Mouse (Mus musculus) thymus, adult 18-20 months (tissue): Measurements from ENCODE around the gene Chp2.
"Not testable (repeated sequence)": the region's sequence is repeated elsewhere in the genome, so short reads cannot be mapped to it uniquely, and the experiment has no call there.

Source experiments
- DNase-seq, 2 experiments: peaks; one replicate each; pipeline ENCODE4 v3.0.0; 2022; ENCODE audit warnings: mixed read lengths in 2 of 2

The Chp2 gene

DNA sequence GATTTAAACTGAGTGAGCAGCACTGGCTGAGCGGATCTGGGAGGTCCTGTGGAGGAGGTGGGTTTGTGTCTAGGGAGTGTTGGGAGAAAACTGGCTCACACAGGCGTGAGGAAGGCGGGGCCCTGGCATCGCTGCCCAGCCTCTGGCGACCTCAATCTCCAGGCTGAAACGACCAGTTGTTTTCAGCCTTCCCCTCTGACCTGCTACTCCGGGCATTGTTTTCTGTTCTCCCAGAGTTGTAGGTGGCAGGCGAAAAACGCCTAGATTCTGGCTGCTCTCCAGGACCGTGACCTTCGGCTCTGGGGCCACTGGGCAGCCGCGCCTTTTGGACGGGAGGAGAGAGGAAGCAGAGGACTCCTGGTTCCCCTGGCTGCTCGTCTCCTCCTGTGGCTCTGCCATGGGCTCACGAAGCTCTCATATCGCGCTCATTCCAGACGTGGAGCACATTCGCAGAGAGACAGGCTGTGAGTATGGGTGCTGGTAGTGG, at the start of gene Chp2:
Gene Chp2 (plus strand): TSS at position 182 of the 487 bp plus-strand sequence.
- DNase-seq = no peak

DNA sequence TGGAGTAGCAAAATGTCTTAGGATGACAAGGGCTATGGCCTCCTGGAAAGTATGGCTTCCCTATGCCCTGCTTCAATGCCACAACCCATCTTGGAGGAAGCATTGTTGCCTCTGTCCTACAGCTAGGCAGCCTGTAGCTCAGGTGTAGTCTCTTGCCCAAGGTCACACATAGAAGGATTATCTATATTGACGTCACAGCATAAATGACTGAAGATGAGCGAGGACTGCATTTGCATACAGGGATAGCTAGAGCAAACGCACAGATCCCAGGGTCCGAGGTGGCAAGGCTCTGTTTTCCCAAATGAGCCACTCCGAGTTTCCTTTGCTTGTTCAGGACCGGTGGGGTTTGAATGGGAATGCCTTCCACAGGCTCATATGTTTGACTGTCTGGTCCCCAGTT, 48.6 kb upstream of the Chp2 start:
- DNase-seq = no peak

DNA sequence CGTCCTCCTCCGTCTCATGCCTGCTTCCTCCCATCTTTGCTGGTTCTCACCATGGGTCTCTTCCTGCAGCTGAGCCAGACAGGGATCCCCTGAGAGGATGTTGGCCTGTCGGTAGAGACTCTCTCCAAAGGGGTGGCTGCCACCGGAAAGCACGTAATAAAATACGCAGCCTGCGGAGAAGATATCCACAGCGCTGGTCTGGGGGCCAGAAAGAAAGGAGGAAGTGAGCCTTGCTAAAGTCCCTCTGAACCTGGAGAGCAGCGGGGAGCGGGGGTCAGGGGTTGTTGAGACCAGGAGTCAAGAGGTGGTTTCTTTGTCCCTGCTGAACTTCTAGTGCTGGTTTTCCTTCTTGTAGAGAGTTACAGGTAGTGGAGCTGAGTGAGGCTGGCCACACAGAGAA, 47.7 kb upstream of the Chp2 start:
- no peak for DNase-seq

DNA sequence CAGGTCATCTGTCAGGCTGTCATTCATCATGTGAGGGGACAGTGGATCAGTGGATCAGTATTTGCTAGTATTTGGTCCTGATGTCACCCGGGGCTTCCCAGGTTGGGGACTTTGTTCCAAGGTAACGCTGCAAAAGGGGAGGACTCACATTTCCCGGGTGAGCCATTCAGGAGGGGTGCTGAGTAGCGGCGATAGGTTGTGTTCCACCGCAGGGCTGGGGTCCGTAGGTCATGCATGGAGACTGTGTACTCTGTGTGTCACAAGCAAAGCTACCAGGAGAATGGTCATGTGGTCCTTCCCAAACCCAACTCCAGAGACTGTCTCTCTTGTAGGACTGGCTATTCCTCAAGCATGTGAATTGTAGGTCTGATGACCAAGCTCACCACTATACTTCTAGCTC, 38.6 kb upstream of the Chp2 start:
- no peak for DNase-seq

DNA sequence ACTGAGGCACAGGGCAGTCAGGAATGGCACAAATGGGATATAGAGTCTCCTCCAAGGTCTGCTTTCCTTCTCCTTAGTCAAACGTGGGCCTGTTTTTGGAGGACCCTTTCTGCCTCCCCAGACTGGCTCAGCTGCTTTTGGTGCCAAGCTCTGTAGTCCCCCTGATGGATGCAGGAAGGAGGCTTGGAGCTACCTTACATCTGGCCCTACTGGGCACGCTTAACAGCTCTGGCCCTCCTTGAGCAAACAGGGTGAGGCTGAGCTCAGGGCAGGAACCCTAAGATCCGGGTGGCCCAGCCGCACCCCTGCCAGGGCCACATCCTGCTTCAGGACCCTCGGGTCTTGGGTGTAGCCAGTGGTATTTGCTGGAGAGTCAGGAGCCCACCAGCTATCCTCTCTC, 34.7 kb upstream of the Chp2 start:
- DNase-seq = no peak

DNA sequence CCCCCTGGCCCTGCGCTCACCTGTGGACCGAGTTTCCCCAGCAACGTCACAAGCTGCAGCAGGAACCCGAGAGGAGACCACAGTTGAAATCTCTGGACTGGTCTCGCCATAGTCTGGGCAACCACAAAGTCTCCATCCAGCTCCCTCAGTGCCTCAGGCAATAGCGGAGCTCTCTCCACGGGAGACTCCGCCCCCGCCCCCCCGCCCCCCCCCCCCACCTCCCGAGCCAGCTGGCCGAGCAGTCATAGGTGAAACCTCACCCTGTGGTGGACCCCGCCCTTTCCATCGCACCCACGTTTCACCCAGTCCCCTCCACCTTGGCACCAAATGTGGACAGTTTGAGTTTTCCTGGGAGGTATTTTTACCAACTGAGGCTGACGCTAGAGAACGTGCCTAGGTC, 33.3 kb upstream of the Chp2 start, which contains the start of gene Ern2:
Gene Ern2 (minus strand): TSS at position 165 of the 400 bp plus-strand sequence.
- DNase-seq = no peak

DNA sequence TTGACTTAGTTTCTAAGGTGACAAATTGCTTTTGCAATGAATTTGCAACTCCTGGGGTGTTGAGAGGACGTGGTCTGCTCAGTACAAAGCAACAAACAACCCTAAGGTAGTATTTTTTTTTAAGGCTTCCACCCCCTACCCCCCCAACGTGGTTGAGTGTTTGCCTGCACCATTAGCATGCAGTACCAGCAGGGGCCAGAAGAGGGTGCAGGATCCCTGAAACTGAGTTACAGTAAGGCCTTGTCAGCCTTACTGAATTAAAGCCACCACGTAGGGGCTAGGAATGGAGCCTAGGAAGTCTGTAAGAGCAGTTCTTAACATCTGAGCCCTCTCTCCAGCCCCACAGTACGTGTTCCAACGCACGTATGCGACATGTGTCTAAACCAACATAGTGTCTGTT, 29.8 kb upstream of the Chp2 start:
- DNase-seq = no peak

DNA sequence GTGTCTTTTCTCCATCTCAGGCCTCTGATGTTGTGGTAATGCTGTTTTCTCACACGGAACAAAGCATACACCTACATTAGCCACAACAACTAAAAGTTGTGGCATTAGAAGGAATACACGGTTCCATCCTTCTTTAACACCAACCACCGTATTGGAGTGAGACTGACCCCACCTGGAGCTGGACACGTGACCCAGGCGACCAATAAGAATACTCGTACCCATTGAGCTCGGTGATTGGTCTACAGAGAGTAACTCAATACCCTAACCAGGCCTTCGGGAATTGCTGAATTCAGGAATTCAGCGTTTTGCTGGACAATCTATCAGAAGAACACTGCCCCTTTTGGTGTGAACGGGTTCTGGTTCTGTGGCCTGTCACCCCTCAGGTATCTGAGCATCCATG, 28.2 kb upstream of the Chp2 start:
- DNase-seq = no peak

DNA sequence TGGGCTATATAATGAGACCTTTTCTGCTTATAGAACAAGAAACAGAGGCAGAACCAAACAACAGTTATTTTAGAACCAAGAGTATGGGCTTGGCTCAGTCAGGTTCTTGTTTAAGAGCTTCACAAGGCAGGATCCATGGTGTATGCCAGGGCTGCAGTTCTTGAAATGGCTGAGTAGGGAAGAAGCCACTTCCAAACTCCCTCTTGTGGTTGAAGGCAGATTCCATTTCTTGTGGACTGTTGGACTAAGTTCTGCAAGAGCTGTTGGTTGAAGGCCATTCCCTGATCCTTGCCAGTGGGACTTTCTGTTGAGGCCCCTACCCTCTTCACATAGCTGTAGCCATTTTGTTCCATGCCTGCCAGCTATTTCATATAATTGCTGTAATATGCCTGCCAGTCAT, 25.4 kb upstream of the Chp2 start:
- DNase-seq = no peak

DNA sequence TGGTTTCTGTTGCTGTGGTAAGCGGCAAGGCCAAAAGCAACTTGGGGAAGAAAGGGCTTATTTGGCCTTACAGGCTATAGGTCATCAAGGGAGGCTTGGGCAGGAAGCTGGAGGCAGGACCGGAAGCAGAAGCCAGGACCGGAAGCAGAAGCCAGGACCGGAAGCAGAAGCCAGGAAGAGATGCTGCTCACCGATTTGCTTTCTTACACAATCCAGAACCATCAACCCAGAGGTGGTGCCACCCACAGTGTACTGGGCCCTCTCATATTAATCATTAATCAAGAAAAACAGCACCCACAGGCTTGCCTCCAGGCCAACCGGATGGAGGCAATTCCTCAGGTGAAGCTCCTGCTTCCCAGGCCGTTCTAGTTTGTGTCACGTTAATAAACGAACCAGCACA, 22.5 kb upstream of the Chp2 start:
- DNase-seq = no peak

DNA sequence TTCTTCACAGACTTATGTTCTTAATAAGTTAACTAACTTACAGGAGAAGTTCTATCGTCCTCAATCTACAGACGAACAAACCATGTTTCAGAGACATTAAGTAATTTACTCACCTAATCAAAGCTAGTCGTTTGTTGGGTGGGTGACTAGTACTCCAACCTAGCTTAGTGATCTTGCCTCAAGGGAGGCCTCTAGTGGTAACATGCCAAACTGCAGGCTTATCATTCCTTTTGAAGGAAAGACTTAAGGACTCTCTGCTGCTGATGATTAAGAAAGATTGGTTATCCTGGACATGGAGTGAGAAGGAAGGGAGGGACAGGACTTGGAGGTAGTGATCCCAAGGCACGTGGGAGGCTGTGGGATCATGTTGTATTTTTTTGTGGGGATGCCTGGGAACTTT, 22.0 kb upstream of the Chp2 start:
- DNase-seq = peak in 1 of 2 experiments; percentile 11

DNA sequence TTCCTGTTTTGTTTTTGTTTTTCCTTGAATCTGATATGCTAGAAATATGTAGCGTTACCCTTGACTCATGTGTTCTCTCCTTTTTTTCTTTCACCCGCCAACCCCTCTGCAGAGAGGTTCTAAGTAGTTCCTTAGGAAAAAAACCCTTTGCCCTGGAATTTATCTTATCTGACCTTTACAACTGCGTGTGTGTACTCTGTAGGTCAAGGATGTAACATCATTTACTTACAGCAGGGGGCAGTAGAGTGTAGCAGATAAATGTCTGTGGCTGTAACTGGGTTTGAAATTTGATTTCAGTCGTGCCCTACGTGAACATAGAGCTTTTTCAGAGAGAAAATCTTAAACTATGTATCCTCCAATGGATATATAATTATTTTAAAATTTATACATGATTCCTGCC, 20.0 kb upstream of the Chp2 start:
- DNase-seq = no peak

DNA sequence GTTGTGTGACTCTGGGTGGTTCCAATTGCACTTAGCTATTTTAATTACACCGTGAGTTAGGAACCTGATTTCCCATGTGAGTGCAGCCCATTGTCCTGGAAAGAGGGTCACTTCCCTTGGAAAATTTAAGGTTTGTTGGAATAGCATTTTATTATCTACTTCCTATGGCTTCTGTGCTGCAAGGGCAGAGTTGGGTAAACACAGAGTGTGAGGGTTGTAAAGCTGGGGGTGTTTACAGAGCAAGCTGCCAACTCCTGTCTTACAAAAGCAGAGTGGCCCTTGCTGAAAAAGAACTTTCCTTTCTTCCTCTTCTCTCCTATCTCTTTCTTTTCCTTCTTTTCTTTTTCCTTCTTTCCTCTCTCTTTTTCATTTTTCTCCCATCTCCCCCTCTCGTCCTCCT, 15.4 kb upstream of the Chp2 start:
- DNase-seq = no peak

DNA sequence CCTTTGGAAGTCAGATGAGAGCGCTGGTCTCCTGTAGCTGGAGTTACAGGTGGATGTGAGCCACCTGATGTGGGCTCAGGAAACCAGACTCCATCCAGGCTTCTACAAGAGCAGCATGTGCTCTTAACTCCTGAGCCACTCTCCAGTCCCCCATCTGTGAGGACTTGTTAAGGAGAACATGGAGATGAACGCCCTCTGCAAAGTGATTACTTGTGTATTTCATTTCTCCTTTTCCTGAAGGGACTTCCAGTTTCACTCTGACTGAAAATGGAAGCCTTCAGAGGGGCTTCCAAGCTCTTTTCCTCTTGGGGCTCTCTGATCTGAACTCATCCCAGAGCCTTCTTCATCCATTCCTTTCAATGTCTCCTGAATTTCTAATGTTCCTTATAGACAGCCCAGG, 13.2 kb upstream of the Chp2 start:
- DNase-seq = no peak

DNA sequence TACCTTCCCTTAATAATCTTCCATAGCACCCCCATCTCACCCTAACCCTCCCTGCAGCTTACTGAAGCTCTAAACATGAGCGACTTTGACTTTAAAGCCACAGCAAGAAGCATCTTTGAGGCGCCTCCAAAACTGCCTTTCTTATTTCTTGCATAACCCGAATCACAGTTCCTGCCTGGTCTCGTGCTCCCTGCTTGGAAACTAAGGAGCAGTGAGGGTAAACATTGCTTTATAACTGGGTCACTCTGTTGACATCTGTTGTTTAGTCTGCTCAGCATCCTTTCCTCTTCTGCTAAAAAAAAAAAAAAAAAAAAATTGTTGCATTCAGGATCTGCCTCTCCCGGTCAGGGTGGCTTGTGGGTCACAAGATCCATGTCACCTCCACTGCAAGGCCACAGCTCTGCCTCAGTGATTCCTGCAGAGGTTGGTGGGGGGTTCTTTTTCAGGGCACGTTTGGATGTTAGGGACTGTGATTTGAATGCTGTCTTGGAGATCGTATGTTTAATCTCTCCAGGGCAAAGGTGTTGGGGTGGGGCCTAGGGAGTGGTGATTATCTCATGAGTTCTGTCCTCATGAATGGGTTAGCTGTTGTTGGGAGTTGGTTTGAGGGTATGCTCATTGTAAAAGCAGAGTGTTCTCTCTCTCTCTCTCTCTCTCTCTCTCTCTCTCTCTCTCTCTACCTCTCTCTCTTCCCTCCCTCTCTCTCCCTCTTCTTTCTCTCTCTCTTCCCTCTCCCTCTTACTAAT, 10.8 kb upstream of the Chp2 start:
- no peak for DNase-seq

DNA sequence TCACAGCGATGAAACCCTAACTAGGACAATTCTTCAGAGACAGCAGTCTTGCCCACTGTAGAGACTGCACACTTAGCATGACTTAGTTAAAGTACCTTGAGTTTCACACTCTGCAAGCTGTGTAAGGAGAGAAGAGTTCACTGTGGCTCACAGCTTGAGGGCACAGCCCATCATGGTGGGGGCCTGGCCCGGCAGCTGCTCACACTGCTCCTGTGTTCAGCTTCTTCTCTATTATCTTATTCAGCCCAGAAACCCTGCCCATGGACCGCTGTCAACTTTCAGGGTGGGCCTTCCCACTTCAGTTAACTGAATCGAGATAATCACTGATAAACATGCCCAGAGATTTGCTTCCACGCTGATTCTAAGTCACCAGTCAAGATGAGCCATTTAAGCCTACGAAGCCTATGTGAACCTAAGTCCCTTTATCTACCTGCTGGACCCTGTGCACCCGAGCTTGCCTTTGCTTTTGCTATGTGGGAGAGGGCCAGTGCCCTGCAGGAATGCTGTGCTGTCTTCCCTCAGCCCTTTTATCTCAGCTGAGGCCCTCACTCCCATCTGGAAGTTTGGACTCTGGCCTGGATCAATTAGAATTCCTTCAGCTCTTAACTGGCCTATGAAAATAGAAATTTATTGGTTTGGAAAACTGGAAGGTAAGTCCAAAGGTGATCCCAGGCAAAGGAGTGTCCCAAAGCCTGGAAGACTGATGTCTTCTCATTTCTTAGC, 6.9 kb downstream of the Chp2 start:
- no peak for DNase-seq

DNA sequence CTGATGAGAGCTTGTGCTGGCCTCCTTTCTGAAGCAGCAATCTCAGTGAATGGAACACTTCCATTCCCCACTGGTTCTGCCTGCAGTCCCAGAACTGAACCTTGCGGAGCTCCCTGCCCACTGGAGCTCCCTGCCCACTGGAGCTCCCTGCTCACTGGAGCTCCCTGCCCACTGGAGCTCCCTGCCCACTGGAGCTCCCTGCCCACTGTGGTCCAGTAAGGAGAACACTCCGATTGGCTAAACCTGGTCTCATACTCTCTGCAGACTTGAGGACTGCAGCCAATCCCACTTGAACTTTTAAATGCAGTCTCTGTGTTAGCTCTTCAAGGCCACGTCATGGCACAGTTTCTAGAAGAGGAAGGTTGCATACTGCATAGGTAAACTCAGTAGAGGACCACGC, 7.4 kb downstream of the Chp2 start:
- DNase-seq = no peak

DNA sequence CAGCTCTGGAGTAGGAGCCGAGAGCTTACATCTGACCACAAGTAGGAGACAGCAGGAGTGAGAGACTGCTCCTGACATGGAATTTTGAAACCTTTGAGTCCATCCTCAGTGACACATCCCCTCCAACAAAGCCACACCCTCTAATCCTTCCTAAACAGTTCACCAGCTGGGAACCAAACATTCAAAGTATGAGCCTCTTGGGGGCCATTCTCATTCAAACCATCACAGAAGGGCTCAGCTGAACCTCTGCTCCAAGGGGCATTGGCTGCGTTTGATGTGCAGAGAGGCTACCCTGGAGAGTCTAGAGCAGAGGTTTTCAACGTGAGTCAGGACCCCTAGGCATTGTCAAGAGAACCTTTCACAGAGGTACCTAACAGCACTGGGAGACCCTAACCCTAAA, 10.0 kb downstream of the Chp2 start:
- DNase-seq = no peak

DNA sequence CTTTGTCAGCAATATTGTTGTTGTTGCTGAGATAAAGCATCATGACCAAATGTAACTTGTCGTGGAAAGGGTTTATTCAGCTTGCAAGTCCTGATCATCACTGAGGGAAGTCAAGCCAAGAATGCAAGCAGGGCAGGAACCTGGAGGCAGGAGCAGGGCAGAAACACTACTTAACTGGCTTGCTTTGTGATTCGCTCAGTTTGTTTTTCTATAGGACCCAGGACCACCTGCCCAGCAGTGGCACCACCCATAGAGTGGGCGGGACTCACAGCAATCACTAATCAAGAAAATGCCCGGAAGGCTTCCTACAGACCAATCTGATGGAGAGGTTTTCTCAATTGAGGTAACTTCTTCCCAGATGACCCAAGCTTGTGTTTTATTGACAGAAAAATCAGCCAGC, 10.6 kb downstream of the Chp2 start:
- DNase-seq = no peak

DNA sequence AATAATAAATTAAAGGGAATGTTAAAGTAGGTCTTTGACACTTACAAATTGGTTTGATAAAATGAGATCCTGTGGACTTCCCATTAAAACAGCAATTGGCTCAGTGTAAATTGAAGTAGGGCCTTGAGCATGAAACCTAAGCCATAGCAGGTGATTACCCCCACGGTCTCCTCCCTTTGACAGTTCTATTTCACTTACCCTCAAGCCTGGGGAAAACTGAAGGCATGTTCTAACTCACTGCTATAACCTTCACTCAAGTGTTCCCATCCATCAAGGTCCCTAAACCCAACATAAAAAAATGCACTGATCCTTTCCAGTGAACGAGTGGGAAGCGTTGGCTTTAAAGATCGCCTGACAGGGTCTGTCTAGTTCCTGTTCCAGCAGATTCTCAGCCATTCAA, 11.6 kb downstream of the Chp2 start:
- no peak for DNase-seq

DNA sequence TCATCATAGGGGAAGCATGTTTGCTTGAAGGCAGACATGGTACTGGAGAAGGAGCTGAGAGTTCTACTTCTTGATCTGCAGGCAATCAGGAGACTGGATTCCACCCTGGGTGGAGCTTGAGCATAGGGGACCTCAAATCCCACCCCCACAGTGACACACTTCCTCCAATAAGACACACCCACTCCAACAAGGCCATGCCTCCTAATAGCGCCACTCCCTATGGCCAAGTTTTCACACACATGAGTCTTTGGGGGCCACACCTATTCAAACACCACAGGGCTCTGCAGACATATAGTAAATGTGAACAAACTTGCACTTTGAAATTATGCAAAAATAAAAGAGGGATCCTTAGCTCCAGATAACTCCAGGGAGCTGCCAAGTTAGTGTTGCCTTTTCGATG, 19.6 kb downstream of the Chp2 start:
- no peak for DNase-seq

DNA sequence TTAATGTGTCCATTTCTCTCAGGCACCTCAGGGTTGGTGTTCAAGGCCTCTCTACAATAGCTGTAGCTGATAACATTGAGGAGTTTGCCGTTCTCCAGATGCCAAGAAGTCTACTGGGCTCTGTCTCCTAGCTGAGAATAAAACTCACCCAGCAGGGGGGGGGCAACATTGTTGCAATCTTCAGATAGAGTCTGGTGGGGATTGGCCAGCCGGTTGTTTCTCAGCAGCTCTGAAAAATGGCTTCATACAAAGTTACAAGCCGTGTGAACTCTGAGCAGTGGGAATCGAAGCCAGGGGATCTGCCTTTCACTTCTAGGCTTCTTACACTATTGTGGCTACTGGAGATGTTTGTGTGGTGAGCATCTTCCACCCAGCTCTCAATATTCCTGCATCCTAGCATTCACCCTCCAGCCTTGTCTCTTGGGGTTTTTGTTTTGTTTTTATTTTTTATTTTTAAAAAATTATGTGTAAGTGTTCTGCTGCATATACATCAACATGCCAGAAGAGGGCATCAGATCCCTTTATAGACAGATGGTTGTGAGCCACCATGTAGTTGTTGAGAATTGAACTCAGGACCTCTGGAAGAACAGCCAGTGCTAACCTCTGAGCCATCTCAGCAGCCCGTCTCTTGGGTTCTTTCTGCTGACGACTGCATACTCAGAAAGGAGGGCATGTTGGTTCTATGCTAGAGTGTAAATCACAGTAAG, 21.3 kb downstream of the Chp2 start:
- no peak for DNase-seq

DNA sequence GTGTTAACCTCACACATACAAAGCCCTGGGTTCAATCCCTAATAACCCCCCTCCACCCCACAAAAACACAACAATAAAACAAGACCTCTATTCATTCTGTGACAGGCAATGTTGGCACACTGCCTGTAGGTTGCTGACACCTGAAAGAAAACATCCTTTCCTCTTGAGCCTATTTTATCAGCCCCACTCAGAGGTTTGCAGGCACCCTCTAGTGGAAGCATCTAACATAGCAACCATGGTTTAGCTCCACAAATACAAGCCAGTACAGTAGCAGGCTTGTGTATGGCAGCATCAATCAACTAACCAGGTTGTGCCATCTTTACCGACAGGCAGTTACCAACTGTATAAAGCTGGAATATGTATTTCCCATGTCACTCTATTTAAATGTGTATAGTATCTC, 23.0 kb downstream of the Chp2 start:
- peak in 1 of 2 experiments; percentile 42 for DNase-seq

DNA sequence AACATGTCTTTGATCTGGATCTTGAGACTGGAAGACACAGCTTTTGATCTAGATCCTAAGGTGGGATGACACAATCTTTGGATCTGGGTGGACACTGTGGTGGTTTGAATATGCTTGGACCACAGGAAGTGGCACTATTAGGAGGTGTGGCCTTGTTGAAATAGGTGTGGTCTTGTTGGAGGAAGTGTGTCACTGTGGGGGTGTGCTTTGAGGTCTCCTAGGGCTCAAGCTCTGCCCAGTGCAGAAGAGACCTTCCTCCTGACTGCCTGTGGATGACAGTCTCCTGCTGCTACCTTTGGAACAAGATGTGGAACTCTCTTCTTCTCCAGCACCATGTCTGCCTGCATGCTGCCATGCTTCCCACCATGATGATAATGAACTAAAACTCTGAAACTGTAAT, 23.4 kb downstream of the Chp2 start:
- not testable (repeated sequence) for DNase-seq
